Mouse (Mus musculus) midbrain, embryonic 13.5 days (tissue): Measurements from ENCODE around the gene Yipf1. TPM values are rescaled to one million over a fixed set of nuclear protein-coding genes. Genes with fewer than 3 reads are reported as not detected.

Experiments used
- ATAC-seq: fragments of 200-750 bp; cut with Nextera tagmentation; 2 replicates; pipeline ENCODE4 v1.8.0; 2017; ENCODE audit warnings: mild to moderate bottlenecking, moderate TSS enrichment, moderate library complexity
- H3K27ac ChIP-seq: fragments of 300-500 bp; sonication (generic); 2 replicates; pipeline ENCODE4 v1.5.1; 2015; ENCODE audit warnings: inconsistent platforms, mild to moderate bottlenecking, moderate library complexity
- H3K27me3 ChIP-seq: fragments of 300-500 bp; sonication (generic); 2 replicates; pipeline ENCODE4 v1.6.1; 2015; ENCODE audit warnings: mild to moderate bottlenecking, inconsistent platforms
- H3K36me3 ChIP-seq: fragments of 300-500 bp; sonication (generic); 2 replicates; pipeline ENCODE4 v1.6.1; 2015; ENCODE audit warnings: mild to moderate bottlenecking, inconsistent platforms
- H3K4me1 ChIP-seq: fragments of 300-500 bp; sonication (generic); replicated peaks from 2 replicates; pipeline ENCODE4 v1.6.1; 2015; ENCODE audit warnings: inconsistent platforms
- H3K4me2 ChIP-seq: fragments of 300-500 bp; sonication (generic); replicated peaks from 2 replicates; pipeline ENCODE4 v1.6.1; 2015; ENCODE audit warnings: moderate library complexity, mild to moderate bottlenecking, inconsistent platforms
- H3K4me3 ChIP-seq: fragments of 300-500 bp; sonication (generic); replicated peaks from 2 replicates; pipeline ENCODE4 v1.5.1; 2015; ENCODE audit warnings: mild to moderate bottlenecking, inconsistent platforms
- H3K9ac ChIP-seq: fragments of 300-500 bp; sonication (generic); replicated peaks from 2 replicates; pipeline ENCODE4 v1.6.1; 2015; ENCODE audit warnings: mild to moderate bottlenecking, inconsistent platforms
- H3K9me3 ChIP-seq: fragments of 300-500 bp; sonication (generic); 2 replicates; pipeline ENCODE4 v1.6.1; 2016; ENCODE audit warnings: mild to moderate bottlenecking, inconsistent platforms
- whole genome bisulfite sequencing: fragments of 180-500 bp; shearing (Covaris S2); methylation state at CpG from one replicate; pipeline ENCODE4 v1.1.7; 2015; 5-methylcytosine and 5-hydroxymethylcytosine counted together
- polyA plus RNA-seq: library from polyadenylated mRNA; unstranded; fragments of >200 nt; fragmentation: Nextera tagmentation; extraction: Ambion mirVana; gene quantifications from 2 replicates; pipeline ENCODE4 v1.2.1, GENCODE M21; 2015

Yipf1 gene
- polyA plus RNA-seq = 52.8 and 53.9 TPM in 2 replicates

GRCm38 (mm10) chr4:107313690-107314478, at the start of gene Yipf1:
Gene Yipf1 (plus strand): TSS chr4:107314363.
- peak; percentile 96 for ATAC-seq
- Histone ChIP-seq H3K4me3 (peak within 1 kb of the TSS; percentile 64), H3K9me3 (no peaks in the 10 kb centered on the region), H3K27ac (peak within 1 kb of the TSS; percentile 57), H3K4me1 (peaks cover 14% of the 10 kb centered on the region), H3K4me2 (peak within 1 kb of the TSS; percentile 74), H3K9ac (peak within 1 kb of the TSS; percentile 70), H3K36me3 (peaks cover 16% of the 10 kb centered on the region), H3K27me3 (no peaks in the 10 kb centered on the region)
- under 1% methylated on average over 29 of the region's 29 CpGs for WGBS

DNA sequence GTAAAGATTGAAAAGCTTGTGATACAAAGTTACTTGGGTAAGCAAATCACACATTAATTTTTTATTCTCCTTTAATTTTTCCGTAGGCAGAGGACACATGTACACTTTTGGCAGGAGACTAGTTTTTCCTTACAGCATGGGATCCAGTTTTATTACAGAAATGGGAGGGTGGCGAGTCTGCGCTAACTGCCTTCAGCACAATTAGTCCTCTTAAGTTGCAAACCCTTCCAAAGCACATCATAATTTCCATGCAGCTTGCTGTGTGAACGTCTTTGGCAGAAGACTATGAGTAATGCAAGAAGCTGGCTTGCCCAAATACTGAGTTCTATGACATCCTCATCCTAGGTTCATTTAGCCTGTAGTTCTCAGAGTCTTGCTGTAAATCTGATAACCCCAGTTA, 40.5 kb upstream of the Yipf1 start:
- Histone ChIP-seq H3K9me3 (no peaks in the 10 kb centered on the region), H3K4me3 (no peak overlapping the region), H3K4me2 (no peak overlapping the region), H3K36me3 (no peaks in the 10 kb centered on the region; the same call in 1 of the 2 replicates), H3K27me3 (peaks cover 7% of the 10 kb centered on the region), H3K4me1 (peaks cover 7% of the 10 kb centered on the region), H3K27ac (no peak overlapping the region), H3K9ac (no peak overlapping the region)
- WGBS = 87% methylated on average over 4 of the region's 4 CpGs
- no peak for ATAC-seq

- no peak for ATAC-seq
- Histone ChIP-seq H3K9me3 (no peaks in the 10 kb centered on the region), H3K4me1 (peaks cover 11% of the 10 kb centered on the region), H3K27me3 (peaks cover 7% of the 10 kb centered on the region), H3K4me2 (no peak overlapping the region), H3K36me3 (no peaks in the 10 kb centered on the region; the same call in 1 of the 2 replicates), H3K9ac (no peak overlapping the region), H3K27ac (no peak overlapping the region), H3K4me3 (no peak overlapping the region)
- 89% methylated on average over 5 of the region's 5 CpGs for WGBS
Measured at GRCm38 (mm10) chr4:107274511-107274910, 39.7 kb upstream of the Yipf1 start.

GRCm38 (mm10) chr4:107278188-107278707, 35.9 kb upstream of the Yipf1 start:
- Histone ChIP-seq H3K36me3 (peaks cover 16% of the 10 kb centered on the region), H3K4me1 (peaks cover 11% of the 10 kb centered on the region), H3K27ac (peak overlapping the region; percentile 64), H3K4me2 (peak overlapping the region; percentile 23; the same call in 1 of the 2 replicates), H3K4me3 (no peak overlapping the region), H3K27me3 (peaks cover 21% of the 10 kb centered on the region), H3K9me3 (no peaks in the 10 kb centered on the region), H3K9ac (peak overlapping the region; percentile 39; the same call in 1 of the 2 replicates)
- 0 out of 2 replicates have a peak, but pooled peaks have one; percentile 55 for ATAC-seq
- 6% methylated on average over 8 of the region's 8 CpGs for WGBS

- Histone ChIP-seq H3K27me3 (peaks cover 21% of the 10 kb centered on the region), H3K36me3 (peaks cover 16% of the 10 kb centered on the region), H3K9me3 (no peaks in the 10 kb centered on the region), H3K4me1 (peaks cover 11% of the 10 kb centered on the region), H3K9ac (no peak overlapping the region), H3K27ac (no peak overlapping the region), H3K4me3 (no peak overlapping the region), H3K4me2 (no peak overlapping the region)
- 85% methylated on average over 7 of the region's 7 CpGs for WGBS
- no peak for ATAC-seq
Measured at GRCm38 (mm10) chr4:107280843-107281475, 33.2 kb upstream of the Yipf1 start.

GRCm38 (mm10) chr4:107285446-107286200, 28.5 kb upstream of the Yipf1 start:
- WGBS = 92% methylated on average over 3 of the region's 3 CpGs
- H3K36me3 ChIP-seq = peaks cover 7% of the 10 kb centered on the region

GRCm38 (mm10) chr4:107286386-107286785, 27.8 kb upstream of the Yipf1 start:
- Histone ChIP-seq H3K27me3 (no peaks in the 10 kb centered on the region), H3K4me3 (no peak overlapping the region), H3K4me2 (no peak overlapping the region), H3K4me1 (no peaks in the 10 kb centered on the region), H3K36me3 (peaks cover 2% of the 10 kb centered on the region), H3K9me3 (no peaks in the 10 kb centered on the region), H3K9ac (no peak overlapping the region), H3K27ac (no peak overlapping the region)
- WGBS = 94% methylated on average over 8 of the region's 8 CpGs
- ATAC-seq = no peak

More at GRCm38 (mm10) chr4:107285446-107286200, 28.5 kb upstream of the Yipf1 start:
- Histone ChIP-seq H3K4me3 (no peak overlapping the region), H3K27ac (no peak overlapping the region), H3K27me3 (peaks cover 6% of the 10 kb centered on the region), H3K9ac (no peak overlapping the region), H3K4me1 (no peaks in the 10 kb centered on the region), H3K4me2 (no peak overlapping the region), H3K9me3 (no peaks in the 10 kb centered on the region)
- ATAC-seq = no peak

GRCm38 (mm10) chr4:107287517-107287916, 26.6 kb upstream of the Yipf1 start:
- WGBS = 92% methylated on average over 2 of the region's 2 CpGs
- no peak overlapping the region for H3K4me2 ChIP-seq

GRCm38 (mm10) chr4:107291611-107292272, 22.4 kb upstream of the Yipf1 start:
- H3K27ac ChIP-seq = no peak overlapping the region

More at GRCm38 (mm10) chr4:107287517-107287916, 26.6 kb upstream of the Yipf1 start:
- H3K36me3 ChIP-seq = peaks cover 2% of the 10 kb centered on the region
- H3K9ac ChIP-seq = no peak overlapping the region
- no peak overlapping the region for H3K27ac ChIP-seq
- no peaks in the 10 kb centered on the region for H3K9me3 ChIP-seq
- ATAC-seq = no peak
- no peaks in the 10 kb centered on the region for H3K27me3 ChIP-seq
- H3K4me1 ChIP-seq = no peaks in the 10 kb centered on the region
- no peak overlapping the region for H3K4me3 ChIP-seq

GRCm38 (mm10) chr4:107292273-107292662, 21.9 kb upstream of the Yipf1 start:
- Histone ChIP-seq H3K4me3 (no peak overlapping the region), H3K9ac (no peak overlapping the region), H3K4me2 (no peak overlapping the region), H3K36me3 (no peaks in the 10 kb centered on the region), H3K27me3 (no peaks in the 10 kb centered on the region; the same call in 1 of the 2 replicates), H3K9me3 (no peaks in the 10 kb centered on the region), H3K4me1 (no peaks in the 10 kb centered on the region), H3K27ac (no peak overlapping the region)
- ATAC-seq = no peak
- 80% methylated on average over 4 of the region's 4 CpGs for WGBS

More at GRCm38 (mm10) chr4:107291611-107292272, 22.4 kb upstream of the Yipf1 start:
- no peaks in the 10 kb centered on the region for H3K4me1 ChIP-seq
- ATAC-seq = no peak
- WGBS = 88% methylated on average over 7 of the region's 7 CpGs
- H3K4me3 ChIP-seq = no peak overlapping the region
- H3K4me2 ChIP-seq = no peak overlapping the region
- no peaks in the 10 kb centered on the region for H3K9me3 ChIP-seq
- H3K9ac ChIP-seq = no peak overlapping the region
- H3K36me3 ChIP-seq = no peaks in the 10 kb centered on the region
- no peaks in the 10 kb centered on the region; the same call in 1 of the 2 replicates for H3K27me3 ChIP-seq

GRCm38 (mm10) chr4:107298071-107298606, 16.0 kb upstream of the Yipf1 start:
- Histone ChIP-seq H3K27me3 (no peaks in the 10 kb centered on the region; the same call in 1 of the 2 replicates), H3K36me3 (no peaks in the 10 kb centered on the region), H3K9me3 (no peaks in the 10 kb centered on the region), H3K27ac (no peak overlapping the region), H3K4me3 (no peak overlapping the region), H3K4me1 (no peaks in the 10 kb centered on the region), H3K4me2 (no peak overlapping the region), H3K9ac (no peak overlapping the region)
- ATAC-seq = no peak
- WGBS = 88% methylated on average over 8 of the region's 8 CpGs
